Mouse (Mus musculus) stomach, postnatal 0 days (tissue): ENCODE results near the gene Ppp2r2d.

Source experiments
- CTCF ChIP-seq: IDR thresholded peaks from 2 replicates; pipeline ENCODE4 v1.5.1; 2016; ENCODE audit warnings: antibody characterized with exemption, low read depth, mild to moderate bottlenecking, moderate library complexity
- EP300 ChIP-seq: optimal IDR thresholded peaks from 2 replicates; pipeline ENCODE3; 2016; ENCODE audit warnings: antibody characterized with exemption

- TF ChIP-seq CTCF, result no peak
- no peak for TF ChIP-seq EP300
Observed at GRCm38 (mm10) chr7:138853417-138854031, 7.6 kb downstream of the Ppp2r2d start.
